Mouse (Mus musculus) forebrain, embryonic 16.5 days (tissue): ENCODE measurements around the gene Crxos. TPM values are rescaled to one million over a fixed set of nuclear protein-coding genes. Genes with fewer than 3 reads are reported as not detected.
"Not testable (repeated sequence)": the region's sequence is repeated elsewhere in the genome, so short reads cannot be mapped to it uniquely, and the experiment has no call there.

Experiments
- ATAC-seq: fragments of 200-750 bp; cut with Nextera tagmentation; 2 replicates; pipeline ENCODE4 v1.8.0; 2017; ENCODE audit warnings: mild to moderate bottlenecking, moderate library complexity
- H3K27ac ChIP-seq: fragments of 300-500 bp; sonication (generic); 2 replicates; pipeline ENCODE4 v1.5.1; 2014; ENCODE audit warnings: low read length, control low read depth
- H3K27me3 ChIP-seq: fragments of 300-500 bp; sonication (generic); replicated peaks from 2 replicates; pipeline ENCODE4 v1.6.1; 2014; ENCODE audit warnings: low read length; ENCODE audit not compliant: control insufficient read depth, insufficient read depth
- H3K36me3 ChIP-seq: fragments of 300-500 bp; sonication (generic); 2 replicates; pipeline ENCODE4 v1.6.1; 2014; ENCODE audit not compliant: control insufficient read depth, insufficient read depth
- H3K4me1 ChIP-seq: fragments of 300-500 bp; sonication (generic); replicated peaks from 2 replicates; pipeline ENCODE4 v1.6.1; 2014; ENCODE audit warnings: low read length; ENCODE audit not compliant: control insufficient read depth, insufficient read depth
- H3K4me2 ChIP-seq: fragments of 300-500 bp; sonication (generic); 2 replicates; pipeline ENCODE4 v1.6.1; 2014; ENCODE audit warnings: mild to moderate bottlenecking, low read length, control low read depth
- H3K4me3 ChIP-seq: fragments of 300-500 bp; sonication (generic); replicated peaks from 2 replicates; pipeline ENCODE4 v1.5.1; 2014; ENCODE audit warnings: mild to moderate bottlenecking, low read length, control low read depth
- H3K9ac ChIP-seq: fragments of 300-500 bp; sonication (generic); replicated peaks from 2 replicates; pipeline ENCODE4 v1.6.1; 2014; ENCODE audit warnings: low read depth, low read length, control low read depth
- H3K9me3 ChIP-seq: fragments of 300-500 bp; sonication (generic); 2 replicates; pipeline ENCODE4 v1.6.1; 2016; ENCODE audit warnings: low read length; ENCODE audit not compliant: control insufficient read depth
- WGBS: fragments of 180-500 bp; shearing (Covaris S2); extraction: QIAGEN DNeasy Blood & Tissue Kit; methylation state at CpG from one replicate; pipeline ENCODE4 v1.1.7; 2014; 5-methylcytosine and 5-hydroxymethylcytosine counted together
- polyA plus RNA-seq: library from polyadenylated mRNA; unstranded; fragments of >200 nt; fragmentation: Nextera tagmentation; extraction: Ambion mirVana; gene quantifications from 2 replicates; pipeline ENCODE4 v1.2.1, GENCODE M21; 2015

Crxos gene
- polyA plus RNA-seq, 1 experiment from 2014 or later: not detected

DNA sequence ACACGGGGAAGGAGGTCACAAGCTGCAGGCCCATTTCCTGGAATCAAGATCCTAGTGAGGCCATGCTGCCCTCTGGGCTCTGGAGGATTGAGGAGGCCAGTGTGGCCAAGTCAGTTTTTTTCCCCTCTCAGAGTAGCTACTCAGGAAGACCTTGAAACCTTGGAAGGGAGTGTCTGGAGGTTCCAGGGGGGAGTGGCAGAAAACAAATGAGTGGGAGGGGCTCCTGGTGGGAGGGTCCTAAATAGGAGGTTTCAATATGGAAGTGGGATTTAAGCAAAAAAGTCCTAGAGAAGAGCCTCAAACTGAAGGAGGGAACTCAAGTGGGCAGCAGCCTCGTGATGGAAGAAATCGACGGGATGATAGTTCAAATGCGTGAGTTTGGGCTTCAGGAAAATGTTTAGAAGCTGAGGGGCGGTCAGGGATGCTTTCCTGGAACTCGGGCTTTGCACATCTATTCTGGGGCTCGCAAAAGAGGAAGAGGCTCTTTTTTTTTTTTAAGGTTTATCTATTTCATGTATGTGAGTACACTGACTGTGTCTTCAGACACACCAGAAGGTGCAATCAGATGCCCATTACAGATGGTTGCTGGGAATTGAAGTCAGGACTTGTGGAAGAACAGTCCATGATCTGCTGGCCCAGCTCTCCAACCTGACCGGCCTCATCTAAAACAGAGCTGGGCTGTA is 19.1 kb downstream of the Crxos start:
- H3K27me3 ChIP-seq: no peaks in the 10 kb centered on the region
- H3K9ac ChIP-seq: no peak overlapping the region
- H3K36me3 ChIP-seq: no peaks in the 10 kb centered on the region
- no peak overlapping the region for H3K4me2 ChIP-seq
- H3K4me1 ChIP-seq: no peaks in the 10 kb centered on the region
- H3K4me3 ChIP-seq: no peak overlapping the region
- H3K9me3 ChIP-seq: no peaks in the 10 kb centered on the region
- no peak for ATAC-seq
- no peak overlapping the region for H3K27ac ChIP-seq
- WGBS: 83% methylated on average over 9 of the region's 9 CpGs

DNA sequence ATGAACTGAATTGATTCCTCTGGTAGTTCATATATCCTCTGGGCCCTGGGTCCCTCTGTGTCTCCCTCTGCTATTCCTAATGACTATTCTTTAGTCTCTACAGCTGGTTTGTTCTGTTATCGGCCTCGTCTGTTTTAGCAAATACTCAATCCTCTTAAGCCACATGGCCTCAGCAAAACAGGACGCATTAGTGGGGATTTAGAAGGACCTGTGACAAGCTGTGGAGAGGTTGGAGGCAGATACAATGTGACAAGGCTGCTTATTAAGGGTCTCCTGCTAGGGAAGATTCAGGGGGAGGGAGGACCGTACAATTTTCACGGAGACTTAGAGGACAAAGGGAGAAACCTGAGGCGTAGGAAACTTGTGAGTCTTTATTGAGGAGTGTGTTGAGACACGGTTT is 23.4 kb downstream of the Crxos start:
- ATAC-seq: no peak
- H3K36me3 ChIP-seq: no peaks in the 10 kb centered on the region
- H3K4me2 ChIP-seq: no peak overlapping the region
- H3K9ac ChIP-seq: no peak overlapping the region
- no peaks in the 10 kb centered on the region for H3K9me3 ChIP-seq
- H3K27me3 ChIP-seq: no peaks in the 10 kb centered on the region
- no peaks in the 10 kb centered on the region for H3K4me1 ChIP-seq
- H3K27ac ChIP-seq: no peak overlapping the region
- WGBS: 49% methylated on average over 7 of the region's 7 CpGs
- no peak overlapping the region for H3K4me3 ChIP-seq

DNA sequence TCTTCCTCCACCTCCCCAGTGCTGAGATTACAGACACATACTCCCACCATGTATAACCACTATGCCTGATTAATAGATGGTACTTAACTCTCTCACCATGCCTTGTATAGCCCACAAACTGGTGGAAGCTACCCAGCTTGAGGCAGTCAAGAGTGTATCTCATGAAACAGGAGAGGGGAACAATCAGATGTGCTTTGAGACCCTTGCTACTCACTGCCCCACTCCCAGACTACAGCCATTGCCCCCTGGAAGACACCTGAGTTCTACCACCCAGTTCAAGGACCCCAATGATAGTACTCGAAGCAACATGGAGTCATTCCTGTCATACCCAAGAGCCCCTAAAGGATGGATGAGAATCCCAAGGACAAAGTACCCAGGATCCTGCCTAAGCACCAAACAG is 24.2 kb downstream of the Crxos start:
- Histone ChIP-seq H3K27ac (no peak overlapping the region), H3K27me3 (no peaks in the 10 kb centered on the region), H3K9ac (no peak overlapping the region), H3K9me3 (no peaks in the 10 kb centered on the region), H3K4me1 (no peaks in the 10 kb centered on the region), H3K36me3 (no peaks in the 10 kb centered on the region), H3K4me2 (no peak overlapping the region), H3K4me3 (no peak overlapping the region)
- ATAC-seq: no peak
- 81% methylated on average over 1 of the region's 1 CpGs for WGBS

DNA sequence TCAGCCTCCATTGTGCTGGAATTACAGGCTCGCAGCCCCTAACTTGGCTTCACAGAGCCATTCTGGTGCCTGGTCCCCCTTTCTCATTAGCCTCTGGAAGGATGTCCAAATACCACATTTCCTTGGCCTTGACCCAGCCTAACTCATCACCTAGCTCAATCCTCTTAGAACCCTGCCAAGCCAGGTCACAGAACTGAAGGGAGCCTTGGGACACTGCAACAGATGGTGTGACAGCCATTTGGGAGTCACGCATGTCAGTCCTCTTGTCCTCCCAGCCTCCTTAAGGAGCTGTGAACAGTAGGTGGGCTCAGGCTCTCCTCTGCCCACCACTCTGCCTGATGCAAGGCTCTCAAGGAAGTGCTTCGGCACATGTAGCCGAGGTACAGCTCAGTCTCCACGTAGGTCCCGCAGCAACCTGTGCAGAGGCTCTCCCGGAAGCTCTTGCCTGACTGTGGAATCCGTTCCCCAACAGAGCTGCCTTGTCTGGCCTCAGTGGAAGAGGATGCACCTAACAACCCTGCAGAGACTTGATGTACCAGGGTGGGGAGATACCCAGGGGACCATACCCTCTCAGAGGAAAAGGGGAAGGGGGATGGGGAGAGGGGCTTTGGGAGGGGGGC is 25.7 kb downstream of the Crxos start:
- no peaks in the 10 kb centered on the region for H3K36me3 ChIP-seq
- no peak for ATAC-seq
- H3K9me3 ChIP-seq: no peaks in the 10 kb centered on the region
- 89% methylated on average over 8 of the region's 8 CpGs for WGBS
- H3K27me3 ChIP-seq: no peaks in the 10 kb centered on the region
- H3K4me1 ChIP-seq: 0 out of 2 replicates have a peak, but pooled peaks cover 3% of the 10 kb centered on the region
- H3K9ac ChIP-seq: no peak overlapping the region
- H3K27ac ChIP-seq: no peak overlapping the region
- H3K4me2 ChIP-seq: no peak overlapping the region
- H3K4me3 ChIP-seq: no peak overlapping the region

DNA sequence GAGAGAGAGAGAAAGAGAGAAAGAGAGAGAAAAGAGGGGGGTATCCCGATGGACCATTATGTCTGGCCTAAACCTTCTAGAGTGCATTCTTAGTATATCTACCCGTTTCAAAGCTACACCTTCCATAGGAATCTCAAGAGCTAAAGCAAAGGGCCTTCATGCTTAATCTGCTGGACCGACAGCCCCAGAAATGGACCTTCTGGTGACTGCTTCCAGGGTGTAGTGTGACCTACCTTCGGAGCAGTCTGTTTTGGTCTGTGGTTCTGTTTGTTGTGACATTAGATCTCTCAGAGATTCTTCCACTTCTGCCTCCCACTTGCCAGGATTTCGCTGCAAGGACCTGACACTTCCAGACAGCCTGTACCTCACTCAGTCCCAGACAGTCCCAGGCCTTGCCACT is 28.1 kb downstream of the Crxos start:
- ATAC-seq: no peak
- Histone ChIP-seq H3K4me3 (no peak overlapping the region), H3K4me1 (0 out of 2 replicates have a peak, but pooled peaks cover 3% of the 10 kb centered on the region), H3K27ac (no peak overlapping the region), H3K9me3 (no peaks in the 10 kb centered on the region), H3K36me3 (no peaks in the 10 kb centered on the region), H3K27me3 (no peaks in the 10 kb centered on the region), H3K9ac (no peak overlapping the region), H3K4me2 (no peak overlapping the region)
- WGBS: 89% methylated on average over 5 of the region's 5 CpGs

DNA sequence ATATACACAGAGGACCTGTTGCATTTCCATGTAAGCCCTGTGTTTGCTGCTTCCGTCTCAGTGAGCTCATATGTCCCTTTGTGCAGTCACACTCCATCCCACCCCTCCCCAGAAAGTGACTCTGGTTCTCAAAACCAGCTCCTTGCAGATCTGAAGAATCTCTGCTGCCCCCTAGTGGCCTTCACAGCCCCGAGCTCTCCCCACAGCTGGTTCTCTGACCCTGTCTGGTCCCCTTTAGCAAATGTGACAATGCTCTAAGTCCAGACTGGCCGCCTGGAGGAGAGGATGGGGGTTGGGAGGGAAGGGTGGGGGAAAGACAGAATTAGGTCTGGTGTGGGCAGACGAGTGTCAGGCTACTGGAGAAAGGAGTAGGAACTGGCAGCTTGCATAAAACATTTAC is 29.8 kb downstream of the Crxos start:
- H3K36me3 ChIP-seq: no peaks in the 10 kb centered on the region
- no peaks in the 10 kb centered on the region for H3K27me3 ChIP-seq
- no peak overlapping the region for H3K4me3 ChIP-seq
- 0% methylated on average over 4 of the region's 4 CpGs for WGBS
- H3K4me2 ChIP-seq: no peak overlapping the region
- no peaks in the 10 kb centered on the region for H3K9me3 ChIP-seq
- peak; percentile 53 for ATAC-seq
- no peak overlapping the region for H3K27ac ChIP-seq
- no peak overlapping the region for H3K9ac ChIP-seq
- 0 out of 2 replicates have a peak, but pooled peaks cover 3% of the 10 kb centered on the region for H3K4me1 ChIP-seq

DNA sequence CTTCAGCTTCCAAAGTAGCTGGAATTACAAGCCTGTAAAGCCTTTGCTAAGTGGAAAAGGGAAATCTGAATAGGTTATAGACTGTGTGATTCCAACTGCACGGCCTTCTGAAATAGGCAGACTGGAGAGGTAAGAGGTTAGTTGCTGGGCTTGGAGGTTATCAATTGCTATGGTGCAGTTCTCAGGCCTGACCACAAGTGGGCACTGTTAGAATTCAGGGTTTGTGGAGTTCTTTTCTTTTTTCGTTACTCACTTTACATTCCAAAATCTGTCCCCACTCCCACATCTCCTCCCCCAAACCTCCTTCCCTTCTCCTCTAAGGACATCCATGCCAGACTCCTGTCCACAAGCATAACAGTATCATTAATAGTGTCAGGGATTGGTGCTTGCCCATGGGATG is 31.8 kb downstream of the Crxos start:
- no peak overlapping the region for H3K4me2 ChIP-seq
- H3K4me1 ChIP-seq: 0 out of 2 replicates have a peak, but pooled peaks cover 3% of the 10 kb centered on the region
- no peak overlapping the region for H3K9ac ChIP-seq
- no peak for ATAC-seq
- H3K4me3 ChIP-seq: no peak overlapping the region
- H3K27ac ChIP-seq: no peak overlapping the region
- H3K27me3 ChIP-seq: no peaks in the 10 kb centered on the region
- 36% methylated on average over 2 of the region's 2 CpGs for WGBS
- peaks cover 8% of the 10 kb centered on the region; the same call in 1 of the 2 replicates for H3K36me3 ChIP-seq
- H3K9me3 ChIP-seq: no peaks in the 10 kb centered on the region

DNA sequence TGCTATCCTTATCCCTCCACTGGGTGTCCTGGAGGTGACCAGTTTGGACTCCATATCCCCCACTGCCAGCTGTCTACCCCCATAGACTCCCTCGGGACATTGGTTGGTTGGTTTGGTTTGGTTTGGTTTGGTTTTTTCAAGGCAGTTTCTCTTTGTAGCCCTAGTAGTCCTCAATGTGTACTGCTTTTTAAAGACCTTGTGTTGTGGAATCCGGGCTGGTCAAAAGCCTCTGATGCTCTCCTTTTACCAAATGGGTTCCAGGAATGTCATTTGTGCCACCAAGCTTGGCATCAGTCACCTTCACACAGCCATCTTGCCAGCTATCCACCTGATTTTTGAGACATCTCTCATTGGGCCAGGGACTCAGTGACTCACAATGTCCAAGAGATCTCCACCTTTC is 32.3 kb downstream of the Crxos start:
- no peak overlapping the region for H3K9ac ChIP-seq
- no peak overlapping the region for H3K4me2 ChIP-seq
- ATAC-seq: no peak
- H3K27ac ChIP-seq: no peak overlapping the region
- WGBS: 96% methylated on average over 2 of the region's 2 CpGs
- no peaks in the 10 kb centered on the region for H3K9me3 ChIP-seq
- peaks cover 13% of the 10 kb centered on the region for H3K36me3 ChIP-seq
- no peak overlapping the region for H3K4me3 ChIP-seq
- peaks cover 4% of the 10 kb centered on the region for H3K4me1 ChIP-seq
- H3K27me3 ChIP-seq: no peaks in the 10 kb centered on the region

DNA sequence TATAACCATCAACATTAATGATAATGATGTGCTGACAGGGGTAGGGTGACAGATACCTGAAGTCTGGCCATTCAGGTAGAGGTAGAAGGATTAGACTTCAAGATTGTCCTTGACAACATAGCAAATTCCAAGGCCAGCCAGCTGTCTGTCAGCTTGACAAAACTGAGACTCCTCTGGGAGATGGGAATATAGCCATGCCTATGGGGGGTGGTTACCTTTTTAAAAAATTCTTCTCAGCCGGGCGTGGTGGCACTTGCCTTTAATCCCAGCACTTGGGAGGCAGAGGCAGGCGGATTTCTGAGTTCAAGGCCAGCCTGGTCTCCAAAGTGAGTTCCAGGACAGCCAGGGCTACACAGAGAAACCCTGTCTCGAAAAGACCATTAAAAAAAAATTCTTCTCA is 33.3 kb downstream of the Crxos start:
- Histone ChIP-seq H3K36me3 (peaks cover 15% of the 10 kb centered on the region), H3K4me1 (peaks cover 13% of the 10 kb centered on the region)
- not testable (repeated sequence) for H3K27me3 ChIP-seq, H3K27ac ChIP-seq, H3K9ac ChIP-seq, H3K4me3 ChIP-seq, ATAC-seq, H3K9me3 ChIP-seq, H3K4me2 ChIP-seq
- 87% methylated on average over 4 of the region's 4 CpGs for WGBS
